Mouse (Mus musculus) c-Kit-negative CD71-positive TER-119-positive erythroid progenitor cells, embryonic 14.5 days (primary cell): ENCODE measurements around the gene Zbtb25.
A peak's percentile ranks its signal among the peaks of the same experiment; 100 is the strongest.

Experiments used
- DNase-seq: peaks from one replicate; pipeline ENCODE4 v3.0.0-alpha.2; 2013; ENCODE audit warnings: low read depth, low spot score

Zbtb25 gene

GRCm38 (mm10) chr12:76341080-76341479 is 28.3 kb downstream of the Zbtb25 start:
- DNase-seq = peak; percentile 48

- no peak for DNase-seq
Observed at GRCm38 (mm10) chr12:76336111-76336965, 33.1 kb downstream of the Zbtb25 start.

GRCm38 (mm10) chr12:76335641-76336040 is 33.8 kb downstream of the Zbtb25 start:
- no peak for DNase-seq

GRCm38 (mm10) chr12:76333688-76334087 is 35.7 kb downstream of the Zbtb25 start:
- no peak for DNase-seq

- no peak for DNase-seq
Observed at GRCm38 (mm10) chr12:76328567-76329354, 40.6 kb downstream of the Zbtb25 start.

- DNase-seq = no peak
Observed at GRCm38 (mm10) chr12:76326437-76327220, 42.8 kb downstream of the Zbtb25 start.

- no peak for DNase-seq
Observed at GRCm38 (mm10) chr12:76324679-76325431, 44.5 kb downstream of the Zbtb25 start, which contains the start of gene Akap5. TSS of gene Akap5 (plus strand) at chr12:76324891.

GRCm38 (mm10) chr12:76318282-76319212 is 50.9 kb downstream of the Zbtb25 start:
- peak; percentile 42 for DNase-seq

- DNase-seq = no peak
Observed at GRCm38 (mm10) chr12:76311951-76312350, 57.5 kb downstream of the Zbtb25 start.

- DNase-seq = no peak
Observed at GRCm38 (mm10) chr12:76311227-76311626, 58.2 kb downstream of the Zbtb25 start.

- no peak for DNase-seq
Observed at GRCm38 (mm10) chr12:76310633-76311032, 58.8 kb downstream of the Zbtb25 start.

GRCm38 (mm10) chr12:76310007-76310406 is 59.4 kb downstream of the Zbtb25 start:
- no peak for DNase-seq

GRCm38 (mm10) chr12:76308436-76308835 is 61.0 kb downstream of the Zbtb25 start:
- no peak for DNase-seq

GRCm38 (mm10) chr12:76307964-76308363 is 61.4 kb downstream of the Zbtb25 start:
- no peak for DNase-seq

- no peak for DNase-seq
Observed at GRCm38 (mm10) chr12:76306852-76307561, 62.4 kb downstream of the Zbtb25 start.

- DNase-seq = no peak
Observed at GRCm38 (mm10) chr12:76305107-76305506, 64.3 kb downstream of the Zbtb25 start.

GRCm38 (mm10) chr12:76304199-76304598 is 65.2 kb downstream of the Zbtb25 start:
- no peak for DNase-seq

- no peak for DNase-seq
Observed at GRCm38 (mm10) chr12:76303474-76303873, 65.9 kb downstream of the Zbtb25 start.

- DNase-seq = no peak
Observed at GRCm38 (mm10) chr12:76300367-76300766, 69.0 kb downstream of the Zbtb25 start.
